Mouse (Mus musculus): ENCODE results near the gene Ephb1. TPM values are rescaled to one million over a fixed set of nuclear protein-coding genes. Genes with fewer than 3 reads are reported as not detected.

Gene Ephb1
- polyA plus RNA-seq, 3 experiments from 2014 or later, result not detected

DNA sequence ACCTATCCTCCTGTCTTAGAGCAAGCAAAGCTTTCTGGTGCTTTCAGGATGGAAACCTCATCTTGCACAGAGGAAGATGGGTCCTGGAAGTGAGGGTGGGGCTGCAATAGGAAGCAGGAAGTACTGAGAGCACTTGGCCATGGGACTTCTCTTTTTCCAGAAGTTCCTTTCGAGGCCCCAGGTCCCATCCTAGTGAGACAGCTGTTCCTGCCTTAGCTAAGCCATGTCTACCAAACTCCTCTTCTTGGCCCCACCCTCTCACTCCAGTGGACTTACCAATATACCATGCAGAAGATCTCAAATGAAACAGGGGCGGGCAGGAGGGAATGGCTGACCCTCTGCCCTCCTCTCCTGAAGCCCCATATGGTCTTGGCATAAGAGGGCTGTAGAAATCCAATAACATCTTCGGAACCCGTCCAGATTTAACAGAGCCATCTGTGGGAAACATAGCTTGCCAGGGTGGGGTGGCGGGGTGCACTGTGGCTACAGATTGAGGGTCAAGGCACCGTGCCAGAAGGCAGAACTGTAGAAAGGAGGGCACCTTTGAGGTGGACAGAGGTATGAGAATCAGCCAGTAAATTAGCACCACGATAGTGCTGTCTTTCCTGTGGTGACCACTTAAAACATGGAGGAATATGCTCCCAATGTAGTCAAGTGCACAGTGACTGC, 48.9 kb downstream of the Ephb1 start:
- ATAC-seq, result no peak

DNA sequence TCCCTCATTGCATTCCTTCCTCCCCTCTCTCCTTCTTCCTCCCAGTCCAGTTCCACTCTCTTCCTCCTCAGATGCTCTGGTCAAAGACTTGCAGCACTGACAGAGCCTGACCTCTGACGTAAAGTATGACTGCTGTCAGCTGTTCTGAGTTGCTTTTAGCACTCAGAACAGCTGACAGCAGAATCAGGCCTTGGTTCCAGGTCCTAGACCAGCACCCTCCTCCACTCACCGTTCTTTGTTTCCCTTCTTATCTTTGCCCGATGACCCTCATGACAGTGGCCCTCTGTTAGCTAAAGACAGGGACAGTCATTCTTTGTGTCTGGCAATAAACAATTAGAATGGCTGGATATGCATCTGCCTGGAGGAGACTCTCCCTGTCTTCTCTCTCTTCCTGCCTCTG, 49.7 kb downstream of the Ephb1 start:
- ATAC-seq, result no peak

DNA sequence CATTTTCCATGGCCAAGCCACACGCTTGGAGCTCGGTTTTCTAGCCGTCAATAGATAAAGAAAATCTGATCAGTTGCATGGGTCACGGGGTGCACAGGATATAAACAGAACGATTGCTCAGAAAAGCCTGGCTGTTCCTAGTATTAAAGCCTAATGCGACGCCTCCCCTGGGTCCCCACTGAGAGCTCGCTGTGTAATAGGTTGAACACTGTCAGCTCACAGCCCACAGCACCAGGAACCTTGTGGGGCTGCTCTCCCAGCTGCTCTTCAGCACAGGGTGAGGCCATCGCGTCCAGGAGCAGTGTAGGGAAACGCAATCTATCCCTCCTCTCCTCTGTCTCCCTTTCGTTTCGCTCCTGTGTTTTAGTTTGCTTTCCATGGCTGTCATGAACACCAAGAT, 50.6 kb downstream of the Ephb1 start:
- no peak for ATAC-seq

DNA sequence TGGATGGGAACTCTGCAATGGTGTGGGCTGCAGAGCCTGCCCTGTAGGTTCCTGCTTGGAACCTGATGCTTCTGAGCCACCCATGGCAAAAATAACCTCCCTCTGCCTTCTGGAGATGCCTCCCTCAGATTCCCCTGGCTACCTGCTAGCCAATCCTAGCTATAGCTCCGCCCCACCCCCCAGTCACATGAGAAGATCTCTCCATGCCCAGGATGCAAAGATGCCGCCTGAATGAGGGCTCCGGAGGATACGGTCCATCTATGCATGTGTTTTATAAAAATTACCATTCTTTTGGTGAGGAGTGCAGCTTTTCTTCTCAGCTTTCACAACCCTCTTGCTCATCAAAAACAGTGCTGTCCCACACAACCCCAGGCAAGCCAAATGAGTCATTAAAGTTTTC, 53.5 kb downstream of the Ephb1 start:
- no peak for ATAC-seq

DNA sequence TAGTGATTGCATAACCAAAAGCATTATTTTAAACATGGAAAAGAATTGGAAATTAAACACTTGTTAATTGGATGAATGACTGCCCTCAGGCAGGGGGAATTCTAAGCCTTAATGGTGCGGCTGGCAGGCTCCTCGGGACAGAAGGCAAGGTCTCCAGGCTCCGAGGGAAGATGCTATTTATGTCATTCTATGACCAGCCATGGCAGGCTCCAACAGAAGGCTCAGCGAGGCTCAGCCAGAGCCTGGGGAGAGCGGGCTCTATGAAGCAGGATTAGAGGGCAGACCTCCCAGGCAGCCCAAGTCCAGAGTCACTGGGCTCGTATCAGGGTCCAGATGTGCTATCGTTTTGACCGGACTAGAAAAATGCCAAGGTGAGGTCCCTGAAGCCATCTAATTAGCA, 55.8 kb downstream of the Ephb1 start:
- ATAC-seq, result no peak

DNA sequence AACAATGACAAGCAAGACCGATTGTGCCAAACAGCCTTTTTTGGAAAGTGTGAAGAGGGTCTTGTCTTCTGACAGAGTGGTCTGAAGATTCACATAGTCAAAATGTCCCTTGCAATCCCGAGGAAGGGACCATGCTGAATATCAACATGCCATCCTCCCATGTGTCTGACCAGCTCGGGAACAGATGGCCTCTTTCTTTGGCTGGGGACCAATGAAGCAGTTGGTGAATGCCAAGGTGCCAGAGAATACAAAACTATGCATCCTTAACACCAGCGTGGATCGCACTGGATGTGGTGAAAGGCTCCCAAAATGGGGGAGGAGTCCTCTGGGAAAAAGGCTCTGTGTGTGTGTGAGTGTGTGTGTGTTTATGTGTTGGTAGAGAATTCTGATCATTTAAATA, 56.5 kb downstream of the Ephb1 start:
- ATAC-seq, result no peak

DNA sequence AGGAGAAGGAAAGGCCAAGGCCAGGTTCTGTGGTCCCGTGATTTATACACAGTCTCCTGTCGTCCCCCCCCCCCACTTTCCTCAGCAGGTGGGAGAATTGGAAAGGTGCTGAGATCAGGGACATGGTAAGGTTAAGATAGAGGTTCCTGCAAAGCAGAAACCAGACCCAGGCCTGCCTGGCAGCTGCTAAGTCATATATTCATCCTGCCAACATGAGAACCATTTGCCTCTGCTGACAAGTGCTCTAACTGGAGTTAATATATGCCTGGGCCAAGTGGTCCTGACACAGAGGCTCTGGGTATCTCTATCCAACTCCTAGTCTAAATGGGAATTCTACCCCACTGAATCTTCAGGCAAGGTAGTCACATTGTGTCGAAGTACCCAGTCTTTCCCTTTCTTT, 57.3 kb downstream of the Ephb1 start:
- ATAC-seq, result no peak

DNA sequence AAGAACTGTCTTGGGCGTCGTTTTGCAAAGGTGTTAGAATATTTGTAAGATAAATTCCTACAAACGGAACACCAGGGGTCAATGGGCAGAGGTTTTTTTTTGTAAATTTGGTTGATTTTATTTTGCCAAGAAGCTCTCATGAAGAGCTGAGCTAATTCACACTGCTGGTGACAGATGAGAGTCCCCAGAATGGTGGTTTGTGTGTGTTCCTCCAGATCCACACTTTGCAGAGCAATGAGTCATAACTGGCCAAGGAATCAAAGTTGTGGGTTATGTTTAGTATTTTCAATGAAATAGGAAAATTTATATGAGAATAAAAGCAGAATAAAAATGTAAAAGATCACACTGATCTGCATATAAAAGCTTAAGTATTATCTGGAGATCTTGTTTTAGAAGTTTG, 60.9 kb downstream of the Ephb1 start:
- no peak for ATAC-seq

DNA sequence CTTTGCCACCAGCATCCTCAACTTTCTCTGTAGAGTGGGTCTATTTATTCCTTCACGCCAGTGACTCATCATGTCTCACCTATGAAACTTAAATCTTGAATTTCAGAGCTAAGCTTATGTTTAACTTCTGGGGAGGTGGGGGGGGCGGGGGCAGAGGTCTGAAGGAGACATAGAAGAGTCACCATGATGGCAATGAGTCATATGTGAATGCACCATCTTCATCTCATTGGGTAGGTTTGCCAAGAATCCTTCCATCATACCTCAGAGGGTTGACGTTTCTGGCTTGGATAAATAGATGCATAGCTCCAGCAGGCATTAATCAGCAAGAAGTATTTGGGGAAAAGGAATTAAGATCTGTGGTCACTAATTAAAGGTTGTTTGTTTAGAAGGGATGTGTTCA, 63.3 kb downstream of the Ephb1 start:
- no peak for ATAC-seq

DNA sequence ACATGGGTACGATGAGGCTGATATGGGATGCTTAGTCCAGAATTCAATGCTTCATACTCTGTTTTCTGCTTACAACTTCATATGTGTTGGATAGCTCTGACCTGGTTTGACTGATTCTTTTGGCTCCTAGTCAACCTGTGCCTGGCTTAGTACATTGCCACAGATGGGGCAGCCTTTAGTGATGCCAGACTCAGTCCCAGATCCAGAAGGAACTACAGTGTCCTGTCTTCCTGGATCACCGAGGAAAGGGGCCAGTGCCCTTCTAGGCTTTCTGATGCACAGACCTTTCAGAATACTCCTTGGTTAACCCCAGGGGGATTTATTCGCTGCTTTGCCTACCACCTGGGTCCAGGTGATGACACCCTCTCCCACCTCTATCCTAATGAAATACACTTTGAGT, 66.1 kb downstream of the Ephb1 start:
- no peak for ATAC-seq

DNA sequence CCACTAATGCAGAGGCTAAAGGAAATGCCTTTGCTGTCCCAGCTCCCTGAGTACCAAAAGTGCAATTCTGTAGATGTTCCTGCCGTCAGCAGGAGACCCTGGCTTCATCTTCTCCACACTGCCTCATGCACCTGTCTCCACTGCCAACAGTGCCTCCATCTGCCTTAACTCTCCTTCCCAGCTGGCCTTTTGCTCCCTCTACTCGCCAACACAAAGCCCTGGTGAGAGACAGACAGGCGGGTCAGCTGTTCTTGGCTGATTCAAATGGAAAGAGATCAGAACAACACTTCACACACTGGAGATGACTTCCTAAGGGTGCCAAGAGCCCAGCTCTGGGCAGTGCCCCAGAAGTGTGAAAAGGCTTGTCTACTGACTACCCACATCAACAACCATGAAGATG, 78.6 kb downstream of the Ephb1 start:
- ATAC-seq, result no peak

DNA sequence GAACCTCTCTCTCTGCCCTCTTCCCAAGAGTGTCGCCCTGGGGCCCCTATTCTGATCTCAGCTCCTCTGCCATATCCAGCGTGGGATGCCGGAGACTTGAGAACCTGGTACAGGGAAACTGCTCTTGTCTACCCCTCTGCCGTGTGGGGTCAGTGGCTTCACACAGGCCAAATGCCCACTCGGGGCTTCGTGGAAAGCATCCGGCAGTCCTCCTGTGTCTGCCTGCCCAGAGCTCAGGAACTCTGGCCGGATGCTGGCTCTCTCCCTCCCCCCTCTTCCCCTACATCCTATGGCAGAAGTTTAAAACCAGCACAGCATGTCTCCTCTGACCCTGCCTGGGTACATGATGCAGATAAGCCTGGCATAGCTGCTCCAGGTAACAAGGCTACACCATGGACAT, 80.5 kb downstream of the Ephb1 start:
- ATAC-seq, result no peak

DNA sequence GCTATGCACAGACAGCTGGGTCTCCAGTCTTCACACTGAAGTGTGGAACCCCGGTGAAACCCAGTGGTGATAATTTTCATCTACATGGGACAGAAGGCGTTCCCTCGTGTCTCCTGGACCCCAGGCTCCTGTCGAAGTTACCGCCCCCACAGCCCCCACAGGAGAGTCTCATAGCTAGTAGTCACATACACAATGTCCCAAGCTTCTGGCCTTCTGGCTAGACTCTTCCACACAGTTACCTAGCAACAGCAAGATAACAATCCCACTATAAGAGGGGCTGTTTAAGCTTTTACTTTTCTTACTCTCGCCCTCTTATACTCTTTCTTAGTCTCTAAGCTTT, 81.1 kb downstream of the Ephb1 start:
- no peak for ATAC-seq

DNA sequence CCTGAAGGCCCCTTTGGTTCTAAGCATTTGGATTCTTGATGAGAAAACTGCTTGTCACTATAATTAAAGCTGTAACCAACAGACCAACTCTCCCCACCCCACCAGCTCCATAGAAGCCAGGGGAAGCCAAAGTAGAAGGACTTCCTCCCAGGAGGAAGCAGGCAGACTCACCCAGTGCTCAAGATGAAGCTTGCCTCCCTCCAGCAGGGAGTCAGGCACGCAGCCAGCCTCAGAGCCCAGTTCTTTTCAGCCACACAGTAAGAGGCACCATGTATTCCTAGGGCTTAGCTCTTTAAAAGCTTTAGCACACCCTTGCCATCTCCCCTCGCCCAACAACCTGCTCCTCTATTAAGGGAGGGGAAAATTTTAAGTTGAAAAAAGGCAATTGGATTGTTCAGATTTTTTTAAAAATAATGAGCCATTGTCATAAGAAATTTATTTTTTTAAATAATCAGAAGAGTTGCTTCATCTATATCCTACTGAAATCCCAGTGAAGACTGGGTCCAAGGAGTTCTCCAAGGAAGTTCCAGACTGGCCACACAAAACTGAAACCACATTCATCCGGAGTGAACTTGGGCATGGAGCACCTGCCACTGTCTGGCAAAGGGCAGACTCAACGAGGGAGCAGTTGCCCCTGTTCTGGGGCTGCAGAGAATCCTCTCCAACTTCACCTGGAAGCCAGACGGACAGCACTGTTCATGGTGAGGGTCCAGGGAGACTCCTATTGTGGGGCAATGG, 81.6 kb downstream of the Ephb1 start:
- no peak for ATAC-seq

DNA sequence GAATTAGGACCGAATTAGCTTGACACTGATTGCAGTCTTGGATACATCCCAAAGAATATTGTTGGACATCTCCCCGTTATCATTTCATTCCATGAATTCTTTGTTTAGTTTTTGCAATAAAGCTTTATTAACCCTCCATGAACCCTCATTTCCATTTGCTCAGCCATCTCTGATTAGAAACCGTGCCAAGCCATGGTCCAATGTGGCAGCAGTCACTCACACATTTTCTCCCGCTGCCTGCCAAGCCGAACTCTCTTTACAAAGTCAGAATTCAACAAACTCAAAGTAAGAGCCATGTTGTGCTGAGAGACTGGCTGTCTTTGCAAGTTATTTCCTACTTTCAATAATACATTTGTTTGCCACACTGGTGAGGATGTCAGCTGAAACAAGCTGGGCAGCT, 84.0 kb downstream of the Ephb1 start:
- ATAC-seq, result no peak

DNA sequence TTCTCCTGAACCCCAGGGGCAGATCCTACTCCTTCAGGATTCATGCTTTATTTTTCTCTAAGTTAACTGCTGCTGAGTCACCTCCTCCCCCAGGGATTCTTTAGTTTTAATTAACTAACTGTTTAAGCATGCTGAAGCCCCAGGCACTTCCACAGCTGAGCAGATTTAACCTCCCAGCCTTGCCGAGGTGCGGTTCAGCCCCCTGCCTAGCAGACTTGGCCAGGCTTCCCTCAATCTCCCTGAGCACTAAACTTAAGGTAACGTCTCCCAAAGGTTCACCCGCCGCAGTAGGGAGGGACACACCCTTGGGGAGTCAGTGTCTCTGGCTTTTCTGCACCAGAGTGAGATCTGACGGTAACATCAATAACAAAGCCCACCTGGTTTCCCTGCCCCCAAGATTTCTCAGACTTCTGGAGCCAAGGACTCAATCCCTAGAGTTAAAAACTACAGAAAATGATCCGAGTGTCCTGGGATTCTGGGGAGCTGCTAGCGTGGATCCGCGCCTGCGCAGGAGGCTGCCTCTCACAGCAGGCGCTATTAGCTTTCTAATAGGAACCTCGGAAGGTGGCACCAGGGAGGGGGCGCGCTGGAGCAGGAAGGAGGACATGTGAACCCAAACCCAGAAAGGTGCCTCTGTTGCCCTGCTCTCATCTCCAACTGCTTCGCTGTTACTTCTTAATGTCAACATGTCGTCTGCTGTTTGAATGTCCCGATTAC, 87.0 kb downstream of the Ephb1 start:
- ATAC-seq, result no peak

DNA sequence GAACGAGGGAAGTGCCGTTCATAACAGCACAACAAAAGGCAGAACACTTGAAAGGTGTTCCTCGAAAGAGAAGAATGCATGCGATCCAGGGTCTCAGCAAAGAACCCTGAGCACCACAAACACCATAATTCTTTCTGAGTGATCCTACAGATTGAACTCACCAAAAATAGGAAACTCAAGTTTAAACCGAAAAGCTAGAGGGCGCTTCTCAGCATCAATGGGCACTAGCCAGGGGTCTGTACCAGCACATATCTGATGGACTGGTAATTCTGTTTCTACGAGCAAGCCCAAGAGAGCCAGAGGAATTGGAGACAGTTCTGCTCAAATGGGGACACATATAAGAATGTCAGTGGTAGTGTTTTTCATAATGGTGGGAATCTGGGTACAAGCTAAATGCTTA, 90.7 kb downstream of the Ephb1 start:
- no peak for ATAC-seq

DNA sequence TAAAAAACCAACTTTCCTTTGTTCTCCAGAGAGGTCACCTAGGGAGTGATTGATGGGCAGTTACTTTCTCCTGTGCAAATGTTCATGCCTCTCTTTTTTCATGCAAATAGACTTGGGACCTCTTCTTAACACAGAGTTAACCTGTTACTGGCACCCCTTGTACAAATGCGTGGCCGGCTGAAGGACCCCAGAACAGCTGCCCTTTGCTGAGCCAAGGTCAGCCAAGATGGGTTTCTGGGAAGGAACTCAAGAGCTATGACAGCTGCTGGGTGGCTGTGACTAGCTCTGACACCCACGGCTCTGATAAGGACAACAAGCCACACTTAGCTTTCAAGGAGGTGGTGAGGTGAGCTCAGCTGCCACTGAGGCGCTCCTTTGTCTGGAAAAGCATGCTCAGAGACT, 92.4 kb downstream of the Ephb1 start:
- ATAC-seq, result no peak

DNA sequence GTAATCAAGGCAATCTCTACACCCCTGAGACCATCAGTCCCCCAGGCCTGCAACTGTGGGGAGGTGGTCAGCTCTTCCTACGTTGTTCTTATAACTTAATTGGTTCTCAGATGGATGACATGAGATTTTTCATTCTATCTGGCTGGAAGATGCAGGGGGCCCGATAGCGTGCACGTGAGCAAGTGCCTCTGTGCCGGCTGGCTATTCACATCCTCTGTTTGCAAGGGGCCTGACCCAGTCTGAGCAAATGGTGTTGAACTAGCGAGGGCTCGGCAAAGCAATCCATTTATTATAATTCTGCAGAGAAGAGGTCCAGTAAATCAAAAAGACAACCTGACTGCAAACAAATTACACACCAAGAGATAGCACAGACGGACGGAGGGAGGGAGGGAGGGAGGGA, 93.0 kb downstream of the Ephb1 start:
- ATAC-seq, result no peak

DNA sequence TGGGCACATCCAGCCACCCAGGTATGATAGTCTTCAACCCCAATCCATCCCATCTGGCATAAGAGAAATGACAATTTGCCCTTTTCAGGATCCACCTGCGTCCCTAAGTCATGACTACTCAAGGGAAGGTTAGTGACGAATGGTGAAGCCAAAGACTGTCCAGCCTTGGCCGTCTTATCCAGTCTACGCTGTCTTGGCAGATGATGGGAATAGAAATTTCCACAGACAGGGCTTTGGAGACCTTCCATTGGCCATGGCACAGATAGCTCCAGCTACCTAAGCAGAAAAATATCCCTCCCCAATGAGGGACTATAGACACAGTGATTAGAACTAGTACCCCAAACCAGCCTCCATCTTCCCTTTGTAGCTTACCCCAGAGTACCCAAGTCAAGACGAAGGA, 98.1 kb downstream of the Ephb1 start:
- no peak for ATAC-seq

DNA sequence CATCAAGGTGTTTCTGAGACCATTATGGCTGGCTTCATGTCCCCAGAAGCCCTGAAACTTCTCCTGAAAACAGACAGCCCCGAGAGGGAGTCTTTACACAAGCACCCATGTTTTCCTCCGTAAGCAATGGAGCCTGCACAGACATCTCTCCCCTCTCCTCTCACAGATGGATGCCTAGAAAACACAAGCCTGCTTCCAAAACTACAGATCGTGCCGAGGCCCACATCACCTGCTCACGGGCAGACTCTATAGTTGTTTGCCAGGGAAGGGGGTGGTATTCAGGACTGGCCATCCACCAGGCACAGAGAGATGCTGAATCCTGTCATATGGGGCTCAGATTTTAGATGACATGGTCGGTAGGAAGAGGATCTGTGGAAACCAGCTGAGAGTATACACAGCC, 98.7 kb downstream of the Ephb1 start:
- ATAC-seq, result no peak

DNA sequence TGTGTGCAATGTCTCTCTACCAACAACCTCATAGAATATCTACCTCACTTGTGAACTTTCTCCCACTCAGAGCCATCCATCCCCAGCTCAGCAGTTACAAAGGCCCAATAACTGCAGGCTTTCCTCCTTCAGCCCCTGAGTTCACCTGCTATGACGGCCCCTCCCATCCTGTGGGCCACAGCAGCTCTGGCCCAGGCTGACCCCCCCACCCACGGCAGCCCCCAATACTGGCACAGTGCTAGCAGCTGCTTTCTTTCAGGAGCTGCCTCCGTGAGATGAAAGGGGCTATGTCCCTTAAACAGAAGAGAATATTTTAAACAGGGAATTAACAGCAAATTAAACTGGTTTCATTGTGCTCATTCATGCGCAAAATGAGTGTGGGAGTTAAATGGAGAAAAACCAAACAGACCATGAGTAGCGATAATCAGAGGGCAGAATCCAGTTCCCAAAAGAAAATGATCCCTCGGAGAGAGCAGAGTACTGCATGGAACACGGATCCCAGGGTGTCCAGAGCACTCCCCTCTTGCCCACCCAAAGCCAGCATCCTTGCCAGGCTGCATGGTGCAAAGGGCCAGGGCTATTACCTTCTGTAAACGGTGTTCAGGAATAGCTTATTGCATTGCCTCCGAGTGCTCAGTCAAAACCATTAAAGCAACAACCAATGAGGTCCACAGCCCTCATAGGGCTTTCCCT, 105.2 kb downstream of the Ephb1 start:
- ATAC-seq, result no peak

DNA sequence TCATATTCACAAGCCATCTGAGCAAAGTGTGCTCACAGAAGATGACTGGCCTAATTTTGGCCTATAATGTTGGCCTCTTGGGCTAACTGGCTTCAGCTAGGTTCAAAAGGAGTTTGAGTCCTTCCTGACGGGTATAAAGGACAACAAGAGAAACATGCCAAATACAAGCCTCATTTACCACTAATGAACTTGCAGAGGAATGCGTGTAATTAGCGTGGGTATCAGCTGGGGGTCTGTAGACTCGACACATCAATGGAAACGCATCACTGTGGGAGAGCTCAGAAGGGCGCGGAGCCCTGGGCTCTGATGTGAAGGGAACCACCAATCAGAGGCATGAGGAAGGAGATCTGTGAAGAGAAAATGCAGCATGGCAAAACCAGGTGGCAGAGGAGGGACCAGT, 108.9 kb downstream of the Ephb1 start:
- ATAC-seq, result no peak

DNA sequence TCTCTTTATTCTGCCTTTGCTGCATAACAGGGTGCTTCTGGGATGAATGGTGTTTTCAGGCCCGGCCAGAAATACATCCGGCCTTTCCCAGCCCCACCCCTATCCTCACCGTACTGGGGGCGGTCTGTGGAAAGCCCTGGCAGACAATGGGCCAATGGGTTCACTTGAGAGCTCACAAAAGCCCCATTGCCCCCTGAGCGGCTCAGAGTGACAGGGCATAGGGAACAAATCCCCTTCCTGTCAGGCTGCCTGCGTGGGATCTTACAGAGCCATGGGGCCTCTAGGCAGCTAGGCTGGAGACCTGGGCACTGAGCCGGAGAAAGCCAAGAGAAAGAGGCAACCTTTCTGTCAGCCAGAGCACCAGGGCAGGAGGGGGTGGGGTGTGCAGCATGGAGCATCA, 111.2 kb downstream of the Ephb1 start:
- ATAC-seq, result no peak
